Mouse (Mus musculus) adrenal gland, postnatal 14 days (tissue): Measurements from ENCODE around the gene Adam12. TPM values are rescaled to one million over a fixed set of nuclear protein-coding genes. Genes with fewer than 3 reads are reported as not detected.

Experiments used
- DNase-seq: peaks from one replicate; pipeline ENCODE4 v3.0.0; 2021; ENCODE audit warnings: mixed read lengths
- total RNA-seq: library from RNA; stranded (reverse); gene quantifications from 2 replicates; pipeline ENCODE4 v1.2.3, GENCODE M21; 2021

Gene Adam12
- total RNA-seq, 1 experiment from 2014 or later = 20.6 TPM

- DNase-seq = peak; percentile 13
Observed at GRCm38 (mm10) chr7:134001581-134001980, 230.4 kb downstream of the Adam12 start.

DNA sequence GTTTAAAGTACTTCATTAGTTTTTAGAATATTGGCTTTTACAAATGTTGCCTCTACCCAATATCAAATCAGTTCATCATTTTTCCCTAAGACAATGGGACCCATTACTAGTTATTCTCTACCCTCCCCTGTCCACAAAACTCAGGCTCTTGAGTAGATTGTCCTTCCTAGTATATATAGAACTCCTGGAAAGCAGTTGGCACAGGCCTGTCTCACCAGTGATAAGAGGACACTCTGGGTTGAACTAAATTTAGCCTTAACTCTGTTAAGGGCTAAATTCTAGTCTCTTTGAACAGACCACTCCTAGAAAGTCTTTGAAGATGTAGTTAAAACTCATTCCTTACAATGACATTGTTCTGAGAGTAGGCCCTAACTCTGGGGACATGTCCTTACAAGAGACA lies 241.0 kb downstream of the Adam12 start:
- no peak for DNase-seq

- DNase-seq = peak; percentile 15
Observed at GRCm38 (mm10) chr7:133988356-133988755, 243.6 kb downstream of the Adam12 start.

DNA sequence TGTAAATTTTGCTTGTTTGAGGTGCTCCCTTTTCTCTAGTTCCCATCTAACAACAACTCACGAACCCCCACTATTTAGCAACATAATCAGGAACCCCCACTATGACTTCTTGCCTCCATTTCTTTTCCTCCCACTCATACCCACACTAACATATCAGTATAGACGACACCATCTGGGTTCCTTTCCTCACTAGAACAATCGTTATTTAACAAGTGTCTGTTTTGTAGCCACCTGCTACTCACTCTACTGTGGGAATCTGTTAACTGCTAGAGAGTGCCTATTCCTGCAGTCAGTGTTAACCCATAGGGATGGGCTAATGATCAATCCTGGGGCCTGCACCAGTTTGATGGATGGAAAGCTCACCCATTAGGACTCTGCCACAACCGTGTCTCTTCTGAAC lies 245.7 kb downstream of the Adam12 start:
- no peak for DNase-seq

DNA sequence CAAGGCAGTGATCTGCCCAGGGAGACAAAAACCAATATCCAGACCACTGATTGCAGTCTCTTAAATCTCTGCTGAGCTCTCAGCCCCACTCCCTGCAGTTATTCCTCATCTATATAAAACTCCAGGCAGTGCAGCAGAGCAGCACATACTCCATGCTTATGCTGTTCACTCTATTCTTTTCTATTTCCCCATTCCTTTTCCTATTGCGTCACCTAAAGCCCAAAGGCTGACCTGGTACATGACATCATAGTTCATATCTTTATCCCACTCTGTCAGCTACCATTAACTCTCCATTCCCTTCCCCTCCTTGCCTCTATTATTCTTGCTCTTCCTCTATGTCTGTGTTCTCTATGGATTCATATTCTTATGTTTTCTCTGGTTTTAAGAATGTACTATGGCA lies 246.3 kb downstream of the Adam12 start:
- DNase-seq = no peak

DNA sequence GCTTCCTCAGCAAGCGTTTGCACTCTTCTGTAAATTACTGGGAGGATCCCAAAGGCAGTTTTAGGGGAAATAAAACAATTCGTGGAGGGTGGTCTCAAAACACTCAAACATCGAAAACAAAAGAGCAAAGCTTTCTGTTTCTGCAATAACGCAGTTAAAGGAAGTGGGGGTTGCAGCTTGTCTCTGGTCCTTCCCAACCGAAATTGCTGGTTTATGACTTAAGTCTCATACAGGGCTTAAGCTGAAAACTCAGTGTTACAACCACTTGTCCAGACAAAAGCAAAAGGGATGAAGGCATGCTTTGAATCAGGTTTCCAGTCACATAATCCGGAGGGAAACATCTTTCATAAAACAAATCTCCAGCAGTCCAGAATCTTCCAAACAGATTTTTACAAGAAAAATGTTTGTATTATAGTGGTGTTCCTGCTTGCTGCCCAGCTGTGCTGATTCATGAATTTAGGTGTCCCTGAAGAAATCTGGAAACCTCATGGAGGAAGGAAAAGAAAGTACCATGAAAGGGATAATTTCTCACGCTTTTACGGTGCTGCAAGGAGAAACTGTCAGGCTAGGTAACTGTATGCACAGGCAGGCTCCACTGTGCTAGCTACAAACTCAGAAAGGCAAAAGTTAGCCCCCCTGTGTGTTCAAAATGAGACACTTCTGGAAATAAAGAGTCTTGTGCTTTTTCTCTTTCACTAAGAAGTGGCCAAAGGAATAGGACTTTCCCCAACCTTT lies 255.4 kb downstream of the Adam12 start:
- no peak for DNase-seq

DNA sequence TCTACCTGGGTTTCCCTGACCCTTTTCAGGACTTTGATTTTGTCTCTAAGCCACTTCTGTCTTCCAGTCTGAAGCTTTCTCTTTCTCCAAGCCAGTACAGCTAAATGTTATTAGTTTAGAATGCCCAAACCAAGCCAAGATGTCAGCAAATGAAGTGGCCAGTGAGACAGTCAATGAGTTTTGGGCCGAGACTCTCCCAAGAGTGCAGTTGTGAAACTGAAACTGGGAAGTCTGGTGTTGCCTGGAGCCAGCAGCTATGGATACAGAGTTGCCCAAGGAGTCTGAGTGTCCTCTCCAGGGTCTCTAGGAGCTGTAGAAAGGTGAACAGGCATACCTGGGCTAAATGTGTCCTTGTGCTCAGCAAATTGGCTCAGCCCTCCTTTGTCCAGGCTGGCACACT lies 260.9 kb downstream of the Adam12 start:
- peak; percentile 52 for DNase-seq

DNA sequence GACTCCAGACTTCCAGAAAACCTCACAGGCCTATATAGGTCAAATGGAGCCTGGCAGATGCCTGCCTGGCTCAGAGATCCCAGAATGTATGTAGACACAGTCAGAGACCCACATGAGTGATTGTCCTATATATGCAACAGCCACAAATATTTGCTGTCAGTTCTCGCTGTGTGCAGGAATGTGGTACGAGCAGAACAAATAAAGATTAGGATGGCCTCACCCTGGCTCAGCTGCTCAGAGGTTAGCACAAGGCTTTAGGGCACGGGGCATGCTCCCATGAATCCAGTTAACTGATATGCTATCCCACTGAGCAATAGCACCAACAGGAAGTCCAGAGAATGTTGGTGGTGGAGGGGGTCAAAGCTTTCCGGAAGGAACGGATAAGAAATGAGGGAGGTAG lies 261.5 kb downstream of the Adam12 start:
- DNase-seq = no peak

DNA sequence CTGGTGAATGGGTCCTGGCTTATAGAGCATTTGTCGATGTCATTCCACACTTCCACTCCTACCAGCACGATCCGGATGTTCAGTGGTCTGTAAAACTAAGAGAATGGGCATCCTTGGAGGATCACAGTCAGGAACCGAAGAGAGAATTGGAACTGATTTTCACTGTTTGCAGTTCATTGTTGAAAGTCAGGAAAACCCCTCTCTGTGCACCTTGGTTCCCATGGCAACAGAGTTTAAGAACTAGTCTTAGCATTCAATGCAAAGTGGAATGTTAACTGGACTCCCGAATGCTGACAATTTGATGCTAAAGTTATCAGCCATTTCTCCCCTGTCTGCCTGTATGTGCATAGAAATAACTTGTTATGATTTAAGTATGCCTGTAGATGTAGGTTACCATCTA lies 264.0 kb downstream of the Adam12 start:
- no peak for DNase-seq

DNA sequence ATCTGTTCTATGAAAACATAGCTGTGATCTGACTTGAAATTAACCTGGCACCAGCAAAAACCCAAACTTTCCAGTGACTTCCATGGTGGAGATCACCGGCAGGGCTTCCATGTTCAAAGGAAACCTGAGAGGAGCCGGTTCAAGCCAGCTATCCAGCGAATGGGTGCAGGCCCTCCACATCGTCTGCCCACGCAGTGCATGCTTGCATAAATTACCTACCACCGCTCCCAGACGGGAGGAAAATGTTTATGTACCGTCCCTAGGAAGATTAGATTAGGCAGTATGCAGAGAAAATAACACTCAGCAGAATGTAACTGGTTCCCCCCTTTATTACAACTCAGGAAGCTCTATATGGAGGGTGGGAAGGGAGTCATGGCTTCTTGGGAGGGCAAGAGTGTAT lies 268.4 kb downstream of the Adam12 start:
- no peak for DNase-seq

GRCm38 (mm10) chr7:133959200-133959599 lies 272.7 kb downstream of the Adam12 start:
- peak; percentile 76 for DNase-seq

DNA sequence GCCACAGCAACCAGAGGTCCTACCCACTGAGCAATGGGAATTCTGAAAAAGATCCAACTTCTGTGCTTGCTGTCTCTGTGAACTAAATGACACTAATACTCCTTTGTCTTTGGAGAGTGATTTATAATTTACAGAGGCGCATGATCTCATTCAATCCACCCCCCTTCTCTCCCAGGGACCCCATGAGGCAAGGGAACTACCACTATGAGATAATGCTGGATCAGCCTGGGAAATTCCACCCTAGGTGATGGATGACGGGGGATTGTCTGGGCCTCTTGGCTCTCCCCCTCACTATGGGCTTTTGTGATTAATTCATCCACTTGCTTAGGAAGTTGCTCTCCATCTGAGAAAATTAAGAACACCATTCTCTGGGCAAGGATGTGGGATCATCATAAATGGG lies 274.1 kb downstream of the Adam12 start:
- no peak for DNase-seq

DNA sequence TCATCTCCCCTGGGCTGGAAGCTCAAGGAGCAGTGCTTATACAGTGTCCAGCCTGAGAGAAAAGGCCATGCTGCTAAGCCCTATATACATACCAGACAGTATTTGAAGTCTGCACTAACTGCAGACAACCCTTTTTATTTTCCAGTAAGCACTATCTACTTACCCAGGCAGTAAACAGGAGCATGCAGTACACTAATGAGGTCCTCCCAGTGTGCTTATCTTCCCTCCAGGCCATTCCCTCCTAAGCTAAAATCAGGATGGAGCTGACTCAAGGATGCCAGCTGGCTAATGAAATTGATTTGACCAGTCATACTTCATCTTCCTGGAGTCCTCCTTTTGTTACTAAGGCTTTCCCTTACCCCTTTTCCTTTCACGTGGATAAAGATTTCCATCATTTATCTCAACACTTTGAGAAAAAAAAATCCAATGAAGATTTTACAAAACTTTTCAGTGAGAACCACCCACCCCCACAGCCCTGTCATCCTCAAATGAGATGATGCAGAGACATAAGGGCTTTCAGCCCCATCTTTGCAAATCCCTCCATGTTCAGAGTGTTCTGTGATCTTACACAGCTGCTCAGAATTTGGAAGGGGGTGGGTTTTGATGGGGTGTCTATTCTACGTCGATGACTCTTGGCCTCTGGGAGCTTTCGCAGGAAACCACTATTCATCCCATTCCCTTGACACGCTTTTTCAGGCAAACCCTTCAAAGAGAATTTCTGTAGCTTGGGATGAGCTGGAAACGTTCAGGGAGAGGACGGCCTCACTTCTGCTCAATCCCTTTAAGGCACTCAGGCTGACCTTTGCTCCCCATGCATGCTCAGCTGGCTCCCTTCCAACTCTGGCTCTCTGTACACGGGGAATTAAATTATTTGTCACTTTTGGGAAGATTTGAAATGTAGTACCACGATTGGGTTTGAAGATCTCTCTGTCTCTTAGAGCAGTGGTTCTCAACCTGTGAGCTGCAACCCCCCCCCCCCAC lies 277.5 kb downstream of the Adam12 start:
- DNase-seq = no peak

DNA sequence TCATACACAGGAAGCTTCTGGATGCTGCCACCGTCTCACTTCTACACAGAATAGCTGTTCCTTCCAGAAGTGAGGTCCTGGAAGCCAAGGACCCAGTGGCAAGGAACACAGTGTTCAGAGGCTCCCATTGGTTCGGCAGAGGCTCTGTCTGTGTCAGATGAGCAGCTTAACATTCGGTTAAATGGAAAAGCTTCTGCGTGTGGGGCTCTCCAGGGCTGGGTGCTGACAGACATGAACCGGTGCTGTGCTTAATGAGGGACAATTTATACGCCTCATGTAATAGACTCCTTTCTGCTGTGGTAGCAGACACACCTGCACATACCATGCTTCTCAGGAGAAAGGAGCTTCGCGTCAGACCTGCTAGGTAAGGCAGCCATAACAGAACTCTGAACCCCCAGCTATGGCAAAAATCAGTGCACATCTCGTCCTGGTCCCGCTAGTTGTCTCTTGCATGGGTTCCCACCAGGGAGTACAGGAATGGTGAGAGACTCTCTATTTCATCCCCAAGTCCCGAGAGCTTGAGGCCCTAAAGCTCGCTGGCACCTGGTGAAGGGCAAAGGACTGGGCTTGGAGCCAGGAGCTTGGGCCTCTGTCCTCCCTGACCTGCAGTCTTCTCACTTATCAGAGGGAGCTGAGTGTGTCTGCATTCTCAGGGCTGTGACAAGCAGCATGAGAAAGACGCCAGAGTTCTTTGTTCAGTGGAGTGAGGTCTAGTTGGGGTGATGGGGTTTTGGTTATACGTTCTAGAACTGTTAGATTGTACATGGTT lies 280.0 kb downstream of the Adam12 start:
- peak; percentile 64 for DNase-seq

DNA sequence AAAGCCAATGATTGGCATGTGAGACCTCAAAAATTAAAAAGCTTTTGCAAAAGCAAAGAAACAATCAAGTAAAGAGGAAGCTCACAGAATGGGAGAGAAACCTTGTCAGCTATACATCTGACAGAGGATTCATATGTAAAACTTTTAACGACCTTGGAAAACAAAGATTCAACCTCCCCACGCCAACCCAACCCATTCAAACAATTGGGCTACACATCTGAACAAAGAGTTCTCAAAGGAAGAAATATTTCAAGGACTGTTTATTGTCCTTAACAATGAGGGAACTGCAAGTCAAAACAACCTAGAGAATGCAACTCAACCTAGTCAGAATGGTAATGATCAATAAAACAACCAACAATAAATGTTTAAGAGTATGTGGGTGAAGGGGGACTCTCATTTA lies 284.6 kb downstream of the Adam12 start:
- DNase-seq = no peak

DNA sequence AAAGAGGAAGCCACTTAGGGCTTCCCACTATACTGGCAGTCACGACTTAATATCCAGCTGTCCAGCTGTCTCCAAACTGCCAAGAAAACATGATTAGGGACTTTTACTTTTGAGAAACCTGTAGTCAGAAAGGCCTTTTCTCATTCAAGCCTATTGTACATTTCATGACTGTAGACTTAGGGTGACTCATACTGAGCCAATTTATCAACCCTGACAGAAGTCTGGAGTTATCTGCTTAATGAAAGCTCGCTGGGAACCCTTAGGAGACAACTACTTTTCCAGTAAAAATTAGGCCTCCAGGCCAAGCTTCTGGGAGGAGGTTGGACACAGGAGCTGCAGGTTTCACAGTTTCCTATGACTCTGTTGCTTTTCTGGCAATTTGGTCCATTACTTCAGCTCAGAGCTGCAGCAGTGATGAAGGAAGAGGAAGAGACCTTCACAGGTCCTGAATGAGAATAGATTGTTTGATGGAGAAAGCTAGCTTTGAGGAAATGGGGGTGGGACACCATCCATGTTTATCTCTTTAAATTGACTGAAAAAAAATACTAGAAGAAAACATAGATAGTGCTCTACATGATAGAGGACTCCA lies 285.1 kb downstream of the Adam12 start:
- peak; percentile 24 for DNase-seq

GRCm38 (mm10) chr7:133946113-133946512 lies 285.8 kb downstream of the Adam12 start:
- DNase-seq = no peak

DNA sequence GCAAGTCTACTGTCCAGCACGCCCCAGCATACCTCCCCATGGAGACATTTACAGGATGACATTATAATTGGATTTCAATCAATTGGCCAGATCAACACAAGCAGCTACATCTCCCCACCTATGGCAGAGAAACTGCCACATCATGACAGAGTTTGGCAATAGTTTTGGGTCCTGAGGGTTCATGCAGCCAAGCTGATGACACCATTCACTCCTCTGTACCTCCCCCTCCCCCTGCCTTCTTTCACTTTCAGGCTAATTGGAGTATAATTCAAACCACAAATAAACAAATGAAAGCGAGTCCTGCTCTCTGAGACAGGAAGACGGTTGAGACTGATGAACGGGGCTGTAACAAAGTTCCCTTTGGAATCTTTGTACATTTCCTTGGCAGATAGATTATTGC lies 291.5 kb downstream of the Adam12 start:
- no peak for DNase-seq

DNA sequence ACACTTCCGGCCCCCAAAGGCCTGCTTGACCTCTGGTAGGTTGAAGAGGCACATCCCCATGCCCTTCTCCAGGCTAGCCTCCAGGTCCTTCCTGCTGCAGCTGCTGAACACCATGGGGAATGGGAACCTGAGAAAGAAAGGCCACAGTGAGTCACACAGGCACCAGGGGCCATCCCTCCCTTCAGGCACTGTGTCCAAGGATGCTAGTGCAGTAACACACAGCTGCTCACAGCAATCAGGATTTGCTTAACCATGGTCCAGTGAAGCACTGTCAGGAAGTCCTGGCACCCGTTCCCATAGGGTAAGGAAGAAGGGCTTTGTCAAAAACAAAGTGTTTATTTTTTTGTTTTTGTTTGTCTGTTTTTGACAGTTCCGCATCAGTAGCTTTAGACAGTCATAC lies 294.5 kb downstream of the Adam12 start:
- DNase-seq = no peak

DNA sequence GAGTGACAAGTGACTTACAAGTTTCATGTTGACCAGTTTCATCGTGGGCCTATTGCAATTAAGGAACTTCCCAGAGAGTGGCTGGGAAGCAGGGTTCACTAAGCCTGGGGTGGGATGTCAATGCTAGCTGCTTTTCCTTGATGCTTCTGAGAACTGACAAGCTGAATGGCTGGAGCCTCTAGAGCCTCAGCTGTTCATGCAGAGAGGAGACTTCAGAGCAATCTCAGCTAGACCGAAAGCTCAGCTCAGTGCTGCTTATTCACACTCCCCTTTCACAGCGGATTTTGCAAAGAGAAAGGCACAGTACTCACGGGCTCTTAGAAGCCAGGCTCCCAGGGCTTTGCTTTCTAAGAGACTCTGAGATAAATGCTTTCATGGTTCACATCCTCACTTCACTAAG lies 295.6 kb downstream of the Adam12 start:
- DNase-seq = no peak

DNA sequence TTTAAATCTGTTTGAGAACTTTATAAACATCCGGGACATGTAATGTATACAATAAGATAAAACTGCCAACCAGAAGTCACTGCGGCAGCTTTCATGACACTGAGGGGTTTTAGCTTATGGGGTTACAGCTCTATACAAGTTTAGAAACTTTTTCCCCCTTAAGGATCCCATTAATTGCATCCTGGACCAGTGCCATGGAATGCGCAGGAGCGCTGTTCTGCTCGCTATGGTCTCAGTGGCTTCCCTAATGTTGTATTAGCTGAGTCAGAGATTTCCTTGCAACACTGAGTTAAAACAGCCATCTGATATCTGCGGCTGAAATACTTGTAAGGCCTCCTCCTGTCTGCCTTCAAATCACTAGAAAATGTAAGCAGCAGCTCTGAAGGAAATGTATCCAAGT lies 298.6 kb downstream of the Adam12 start:
- no peak for DNase-seq

GRCm38 (mm10) chr7:133931481-133931880 lies 300.5 kb downstream of the Adam12 start:
- DNase-seq = no peak
